22 mouse cellular contexts compared by ENCODE assay signal in genomic region chrX:152130777-152131176, GRCm38 (mm10). TPM values are rescaled to one million over a fixed set of nuclear protein-coding genes. Genes with fewer than 3 reads are reported as not detected.
DNase-seq lines count a peak whose midpoint lies in the region; ATAC-seq and TF ChIP-seq lines count a peak whose summit lies in the region.
"Had no signal": no experiment of that assay in that cellular context is flagged by ENCODE, and none has a peak within 500 bp of the region (broad histone marks: within the 10 kb centered on the region; RNA-seq: fewer than 3 reads in every experiment).

No protein-coding gene starts in this region.

- H3K27me3 ChIP-seq in embryonic facial prominence, embryonic 14.5 days (replicated peaks; ENCODE audit: control insufficient read depth, insufficient read depth, low read length) = peaks cover 52% of the 10 kb centered on the region

- peak; percentile 32 for DNase-seq in cerebellum, adult 9-10 months
- DNase-seq in cerebellum, adult 9-11 months = no peak
- DNase-seq in layer of hippocampus, adult 2 months (ENCODE audit: low spot score in 2 of 2) = peak; percentile 41 to 56
- no peak for DNase-seq in layer of hippocampus, adult 11-12 months (ENCODE audit: low spot score)
- no peak for DNase-seq in embryonic facial prominence, embryonic 14.5 days (ENCODE audit: low spot score)
- peak; percentile 23 to 54 for DNase-seq in left cerebral cortex, postnatal 36 days (ENCODE audit: low spot score in 2 of 2)
- DNase-seq: adrenal gland, postnatal 36 days; gastrocnemius, adult 2 months; heart, postnatal 14 days; kidney, adult 8-10 months; kidney, postnatal 14 days; lung, adult 2 months had no signal

- ATAC-seq in embryonic facial prominence, embryonic 14.5 days (ENCODE audit: low read depth) = no peak
- no peak for ATAC-seq in megakaryocyte, adult 5-6 weeks (ENCODE audit: poor library complexity, severe bottlenecking)
- ATAC-seq: forebrain, embryonic 14.5 days; inflammation-experienced regulatory T-cells, adult 6 months; liver, embryonic 12.5 days; midbrain, embryonic 15.5 days had no signal

- 52% methylated on average over 3 of the region's 3 CpGs for WGBS in embryonic facial prominence, embryonic 14.5 days

- intact Hi-C loops in left cerebral cortex, postnatal 36 days (cut with DNase I) = no loop called here

- no peaks in the 10 kb centered on the region for H3K36me3 ChIP-seq in embryonic facial prominence, embryonic 14.5 days (ENCODE audit: control insufficient read depth, insufficient read depth, low read length)
- H3K36me3 ChIP-seq: G1E; heart, embryonic 12.5 days; hindbrain, embryonic 12.5 days; limb, embryonic 12.5 days; liver, embryonic 12.5 days; midbrain, embryonic 15.5 days had no signal

- H3K9ac ChIP-seq in embryonic facial prominence, embryonic 14.5 days (ENCODE audit: low read depth, low read length) = no peak overlapping the region
- H3K9ac ChIP-seq: heart, embryonic 12.5 days; hindbrain, embryonic 12.5 days; limb, embryonic 12.5 days; liver, embryonic 12.5 days; midbrain, embryonic 15.5 days had no signal

- peak overlapping the region; percentile 84 for H3K27ac ChIP-seq in layer of hippocampus, adult 2 months
- H3K27ac ChIP-seq in embryonic facial prominence, embryonic 14.5 days (replicated peaks; ENCODE audit: low read depth, low read length) = peak overlapping the region; percentile 39; the same call in 1 of the 2 replicates
- H3K27ac ChIP-seq: gastrocnemius, adult 2 months; hindbrain, embryonic 12.5 days; limb, embryonic 12.5 days; liver, embryonic 12.5 days; midbrain, embryonic 15.5 days had no signal

- H3K4me1 ChIP-seq in embryonic facial prominence, embryonic 14.5 days (ENCODE audit: control insufficient read depth, insufficient read depth, low read length) = no peaks in the 10 kb centered on the region; the same call in 1 of the 2 replicates
- H3K4me1 ChIP-seq: heart, embryonic 12.5 days; hindbrain, embryonic 12.5 days; limb, embryonic 12.5 days; liver, embryonic 12.5 days; midbrain, embryonic 15.5 days had no signal

- H3K9me3 ChIP-seq in embryonic facial prominence, embryonic 14.5 days (ENCODE audit: control insufficient read depth, low read length) = no peaks in the 10 kb centered on the region
- H3K9me3 ChIP-seq: G1E; heart, embryonic 12.5 days; hindbrain, embryonic 12.5 days; limb, embryonic 12.5 days; liver, embryonic 12.5 days; midbrain, embryonic 15.5 days had no signal

- H3K4me2 ChIP-seq in embryonic facial prominence, embryonic 14.5 days (ENCODE audit: low read depth, low read length) = no peak overlapping the region; the same call in 1 of the 2 replicates
- H3K4me2 ChIP-seq: heart, embryonic 12.5 days; hindbrain, embryonic 12.5 days; limb, embryonic 12.5 days; liver, embryonic 12.5 days; midbrain, embryonic 15.5 days had no signal

- no peak overlapping the region for H3K4me3 ChIP-seq in layer of hippocampus, adult 2 months
- H3K4me3 ChIP-seq in embryonic facial prominence, embryonic 14.5 days (ENCODE audit: low read depth, low read length) = no peak overlapping the region
- H3K4me3 ChIP-seq: gastrocnemius, adult 2 months; heart, embryonic 12.5 days; hindbrain, embryonic 12.5 days; limb, embryonic 12.5 days; liver, embryonic 12.5 days; midbrain, embryonic 15.5 days; myocyte had no signal

- no peak for TF ChIP-seq CTCF in layer of hippocampus, adult 2 months (conservative IDR thresholded peaks at IDR 0.05)

RNA-seq across cellular contexts. Expression of gene Iqsec2, which starts 13.3 kb away (rescaled TPM):
- 100 to 1,000 TPM; 177 to 179 TPM for total RNA-seq in layer of hippocampus, adult 2 months (2021)
- 4.6 and 5.6 TPM in 2 replicates for polyA plus RNA-seq in embryonic facial prominence, embryonic 14.5 days (2014; fragmentation: Nextera tagmentation; extraction: Ambion mirVana)
- total RNA-seq in left cerebral cortex, postnatal 36 days (2021) = 100 to 1,000 TPM; 156 to 160 TPM
- 9.0 and 10.5 TPM in 2 replicates for total RNA-seq in megakaryocyte, adult 5-6 weeks (2015)
- total RNA-seq in megakaryocyte, adult 5-6 weeks (2017) = 5.1 and 8.7 TPM in 2 replicates

Comparison
In these comparisons a context has a peak if more than half of its experiments do, and no peak if none do; other contexts are left out.
1. DNase-seq: peak in cerebellum, adult 9-10 months (single experiment), layer of hippocampus, adult 2 months (2 of 2) and left cerebral cortex, postnatal 36 days (2 of 2); none in cerebellum, adult 9-11 months (single experiment), layer of hippocampus, adult 11-12 months (single experiment) and embryonic facial prominence, embryonic 14.5 days (single experiment).
2. RNA of gene Iqsec2, which starts 13.3 kb away (total RNA-seq): 177 to 179 TPM in layer of hippocampus, adult 2 months and 156 to 160 TPM in left cerebral cortex, postnatal 36 days; 5.1 to 10.5 TPM in megakaryocyte, adult 5-6 weeks; every median in the first group is over 10 times any median in the second.